Mouse (Mus musculus): ENCODE results near the gene Gm4297. TPM values are rescaled to one million over a fixed set of nuclear protein-coding genes. Genes with fewer than 3 reads are reported as not detected.
"Not testable (repeated sequence)": the region's sequence is repeated elsewhere in the genome, so short reads cannot be mapped to it uniquely, and the experiment has no call there.

Gene Gm4297
- polyA plus RNA-seq (2014; fragmentation: Nextera tagmentation; extraction: Ambion mirVana) = not detected in 2 replicates

- H3K9ac ChIP-seq (ENCODE audit: low read depth, low read length); H3K27me3 ChIP-seq (ENCODE audit: control insufficient read depth, insufficient read depth, low read length); H3K36me3 ChIP-seq (ENCODE audit: control insufficient read depth, insufficient read depth, low read length); H3K27ac ChIP-seq (ENCODE audit: low read depth, low read length); H3K4me1 ChIP-seq (ENCODE audit: control insufficient read depth, insufficient read depth, low read length); ATAC-seq (ENCODE audit: low FRiP score, low TSS enrichment); H3K4me2 ChIP-seq (replicated peaks; ENCODE audit: low read depth, low read length); H3K4me3 ChIP-seq (ENCODE audit: low read length); H3K9me3 ChIP-seq (ENCODE audit: control insufficient read depth, low read length): not testable (repeated sequence)
- 83% methylated on average over 4 of the region's 4 CpGs for WGBS
These were observed at the start of gene Gm4297 for GRCm38 (mm10) chrX:24574795-24575194. Gene Gm4297 (minus strand): TSS chrX:24574895.

Small RNA genes lying within 50 kb of the gene (microRNA-seq; reads per million reads assigned to microRNA genes)
- not detected for gene Gm27839
- gene Gm27910 = not detected

Other genes with a start within 250 kb of the Gm4297 start
- gene Gm5934, start 74.1 kb downstream of the Gm4297 start, polyA plus RNA-seq (2014; fragmentation: Nextera tagmentation; extraction: Ambion mirVana) = not detected in 2 replicates
- gene Gm5935, start 200.3 kb upstream of the Gm4297 start, polyA plus RNA-seq (2014; fragmentation: Nextera tagmentation; extraction: Ambion mirVana) = not detected in 2 replicates

Measured in kidney, embryonic 14.5 days (tissue).